Mouse (Mus musculus): ENCODE measurements around the gene Utp14b. TPM values are rescaled to one million over a fixed set of nuclear protein-coding genes. Genes with fewer than 3 reads are reported as not detected.

Gene Utp14b
- polyA plus RNA-seq, 1 experiment, result 1.9 TPM

- no peak overlapping the region for H3K4me3 ChIP-seq (ENCODE audit: control insufficient read depth, insufficient read depth, low read length)
- no peaks in the 10 kb centered on the region for H3K4me1 ChIP-seq (replicated peaks; ENCODE audit: control insufficient read depth, insufficient read depth, low read length)
- H3K27me3 ChIP-seq (ENCODE audit: control insufficient read depth, insufficient read depth, low read length), result no peaks in the 10 kb centered on the region
- no peak overlapping the region for H3K27ac ChIP-seq (ENCODE audit: control insufficient read depth, insufficient read depth, low read length)
- no peak for DNase-seq
- TF ChIP-seq CTCF (IDR thresholded peaks at IDR 0.05; ENCODE audit: borderline replicate concordance, control insufficient read depth, extremely low read depth, insufficient read depth, low read length, poor library complexity) (no peak), POLR2A (IDR thresholded peaks at IDR 0.05; ENCODE audit: control insufficient read depth, extremely low read depth, insufficient read depth, low read length, poor library complexity) (no peak)
- whole genome bisulfite sequencing, result 30% methylated on average over 3 of the region's 3 CpGs
- peaks cover 7% of the 10 kb centered on the region; the same call in 1 of the 2 replicates for H3K36me3 ChIP-seq (ENCODE audit: control insufficient read depth, insufficient read depth, low read length)
Measured at GRCm38 (mm10) chr1:78682291-78682690, 24.5 kb downstream of the Utp14b start.

- no peak for DNase-seq
- H3K4me3 ChIP-seq (ENCODE audit: control insufficient read depth, insufficient read depth, low read length), result no peak overlapping the region
- peaks cover 7% of the 10 kb centered on the region; the same call in 1 of the 2 replicates for H3K36me3 ChIP-seq (ENCODE audit: control insufficient read depth, insufficient read depth, low read length)
- WGBS, result 45% methylated on average over 8 of the region's 8 CpGs
- H3K4me1 ChIP-seq (replicated peaks; ENCODE audit: control insufficient read depth, insufficient read depth, low read length), result no peaks in the 10 kb centered on the region
- H3K27me3 ChIP-seq (ENCODE audit: control insufficient read depth, insufficient read depth, low read length), result no peaks in the 10 kb centered on the region
- TF ChIP-seq CTCF (IDR thresholded peaks at IDR 0.05; ENCODE audit: borderline replicate concordance, control insufficient read depth, extremely low read depth, insufficient read depth, low read length, poor library complexity) (no peak), POLR2A (IDR thresholded peaks at IDR 0.05; ENCODE audit: control insufficient read depth, extremely low read depth, insufficient read depth, low read length, poor library complexity) (no peak)
- no peak overlapping the region for H3K27ac ChIP-seq (ENCODE audit: control insufficient read depth, insufficient read depth, low read length)
Measured at GRCm38 (mm10) chr1:78684128-78684527, 26.3 kb downstream of the Utp14b start.

GRCm38 (mm10) chr1:78686872-78687271 lies 29.0 kb downstream of the Utp14b start:
- Histone ChIP-seq H3K4me3 (ENCODE audit: control insufficient read depth, insufficient read depth, low read length) (no peak overlapping the region), H3K27me3 (ENCODE audit: control insufficient read depth, insufficient read depth, low read length) (no peaks in the 10 kb centered on the region), H3K27ac (ENCODE audit: control insufficient read depth, insufficient read depth, low read length) (no peak overlapping the region), H3K36me3 (ENCODE audit: control insufficient read depth, insufficient read depth, low read length) (peaks cover 13% of the 10 kb centered on the region), H3K4me1 (replicated peaks; ENCODE audit: control insufficient read depth, insufficient read depth, low read length) (no peaks in the 10 kb centered on the region)
- no peak for TF ChIP-seq POLR2A (IDR thresholded peaks at IDR 0.05; ENCODE audit: control insufficient read depth, extremely low read depth, insufficient read depth, low read length, poor library complexity)
- TF ChIP-seq CTCF (IDR thresholded peaks at IDR 0.05; ENCODE audit: borderline replicate concordance, control insufficient read depth, extremely low read depth, insufficient read depth, low read length, poor library complexity), result no peak
- DNase-seq, result peak; percentile 21

GRCm38 (mm10) chr1:78688149-78688548 lies 30.3 kb downstream of the Utp14b start:
- H3K27ac ChIP-seq (ENCODE audit: control insufficient read depth, insufficient read depth, low read length), result no peak overlapping the region
- H3K27me3 ChIP-seq (ENCODE audit: control insufficient read depth, insufficient read depth, low read length), result no peaks in the 10 kb centered on the region
- WGBS, result 95% methylated on average over 7 of the region's 7 CpGs
- DNase-seq, result no peak
- no peaks in the 10 kb centered on the region for H3K4me1 ChIP-seq (replicated peaks; ENCODE audit: control insufficient read depth, insufficient read depth, low read length)
- H3K36me3 ChIP-seq (ENCODE audit: control insufficient read depth, insufficient read depth, low read length), result peaks cover 12% of the 10 kb centered on the region
- H3K4me3 ChIP-seq (ENCODE audit: control insufficient read depth, insufficient read depth, low read length), result no peak overlapping the region
- TF ChIP-seq POLR2A (IDR thresholded peaks at IDR 0.05; ENCODE audit: control insufficient read depth, extremely low read depth, insufficient read depth, low read length, poor library complexity) (no peak), CTCF (IDR thresholded peaks at IDR 0.05; ENCODE audit: borderline replicate concordance, control insufficient read depth, extremely low read depth, insufficient read depth, low read length, poor library complexity) (no peak)

GRCm38 (mm10) chr1:78694503-78695258 lies 36.8 kb downstream of the Utp14b start:
- Histone ChIP-seq H3K4me3 (ENCODE audit: control insufficient read depth, insufficient read depth, low read length) (no peak overlapping the region), H3K27me3 (ENCODE audit: control insufficient read depth, insufficient read depth, low read length) (no peaks in the 10 kb centered on the region), H3K27ac (ENCODE audit: control insufficient read depth, insufficient read depth, low read length) (no peak overlapping the region), H3K4me1 (replicated peaks; ENCODE audit: control insufficient read depth, insufficient read depth, low read length) (no peaks in the 10 kb centered on the region), H3K36me3 (ENCODE audit: control insufficient read depth, insufficient read depth, low read length) (peaks cover 21% of the 10 kb centered on the region)
- DNase-seq, result no peak
- TF ChIP-seq POLR2A (IDR thresholded peaks at IDR 0.05; ENCODE audit: control insufficient read depth, extremely low read depth, insufficient read depth, low read length, poor library complexity) (no peak), CTCF (IDR thresholded peaks at IDR 0.05; ENCODE audit: borderline replicate concordance, control insufficient read depth, extremely low read depth, insufficient read depth, low read length, poor library complexity) (no peak)
- WGBS, result 60% methylated on average over 9 of the region's 9 CpGs

GRCm38 (mm10) chr1:78696305-78696704 lies 38.5 kb downstream of the Utp14b start:
- H3K27ac ChIP-seq (ENCODE audit: control insufficient read depth, insufficient read depth, low read length), result no peak overlapping the region
- DNase-seq, result no peak
- no peaks in the 10 kb centered on the region for H3K4me1 ChIP-seq (replicated peaks; ENCODE audit: control insufficient read depth, insufficient read depth, low read length)
- 33% methylated on average over 2 of the region's 2 CpGs for WGBS
- no peaks in the 10 kb centered on the region for H3K27me3 ChIP-seq (ENCODE audit: control insufficient read depth, insufficient read depth, low read length)
- TF ChIP-seq POLR2A (IDR thresholded peaks at IDR 0.05; ENCODE audit: control insufficient read depth, extremely low read depth, insufficient read depth, low read length, poor library complexity) (no peak), CTCF (IDR thresholded peaks at IDR 0.05; ENCODE audit: borderline replicate concordance, control insufficient read depth, extremely low read depth, insufficient read depth, low read length, poor library complexity) (no peak)
- peaks cover 19% of the 10 kb centered on the region for H3K36me3 ChIP-seq (ENCODE audit: control insufficient read depth, insufficient read depth, low read length)
- no peak overlapping the region for H3K4me3 ChIP-seq (ENCODE audit: control insufficient read depth, insufficient read depth, low read length)
